Mouse (Mus musculus) heart, postnatal 0 days (tissue): ENCODE measurements around the gene Rab31. TPM values are rescaled to one million over a fixed set of nuclear protein-coding genes. Genes with fewer than 3 reads are reported as not detected.

Experiments used
- ATAC-seq: fragments of 200-750 bp; cut with Nextera tagmentation; 2 replicates; pipeline ENCODE4 v1.8.0; 2017; ENCODE audit warnings: low read depth, moderate number of reproducible peaks, moderate library complexity; ENCODE audit not compliant: insufficient read depth
- DNase-seq: peaks from one replicate; pipeline ENCODE4 v3.0.0-alpha.2; 2016; ENCODE audit warnings: low spot score
- H3K27ac ChIP-seq: fragments of 300-500 bp; sonication (generic); 2 replicates; pipeline ENCODE4 v1.5.1; 2014; ENCODE audit warnings: low read depth, mild to moderate bottlenecking
- H3K27me3 ChIP-seq: fragments of 300-500 bp; sonication (generic); 2 replicates; pipeline ENCODE4 v1.6.1; 2014; ENCODE audit warnings: low read length, mixed read lengths; ENCODE audit not compliant: control insufficient read depth, insufficient read depth
- H3K36me3 ChIP-seq: fragments of 300-500 bp; sonication (generic); replicated peaks from 2 replicates; pipeline ENCODE4 v1.6.1; 2014; ENCODE audit warnings: low read length, mixed read lengths; ENCODE audit not compliant: control insufficient read depth, insufficient read depth
- H3K4me1 ChIP-seq: fragments of 300-500 bp; sonication (generic); 2 replicates; pipeline ENCODE4 v1.6.1; 2014; ENCODE audit warnings: antibody characterized with exemption; ENCODE audit not compliant: control insufficient read depth, insufficient read depth
- H3K4me2 ChIP-seq: fragments of 300-500 bp; sonication (generic); 2 replicates; pipeline ENCODE4 v1.6.1; 2014; ENCODE audit warnings: low read depth, mild to moderate bottlenecking, low read length, moderate library complexity
- H3K4me3 ChIP-seq: fragments of 300-500 bp; sonication (generic); 2 replicates; pipeline ENCODE4 v1.5.1; 2014; ENCODE audit warnings: low read depth, low read length
- H3K9ac ChIP-seq: fragments of 300-500 bp; sonication (generic); replicated peaks from 2 replicates; pipeline ENCODE4 v1.6.1; 2014; ENCODE audit warnings: low read depth, low read length, mixed read lengths
- H3K9me3 ChIP-seq: fragments of 300-500 bp; sonication (generic); replicated peaks from 2 replicates; pipeline ENCODE4 v1.6.1; 2016; ENCODE audit warnings: low read length; ENCODE audit not compliant: control insufficient read depth
- CTCF ChIP-seq: IDR thresholded peaks from 2 replicates; pipeline ENCODE4 v1.5.1; 2016; ENCODE audit warnings: antibody characterized with exemption, control low read depth, low read depth
- EP300 ChIP-seq: IDR thresholded peaks from 2 replicates; pipeline ENCODE4 v1.6.1; 2016; ENCODE audit warnings: antibody characterized with exemption, low read depth
- WGBS: fragments of 180-500 bp; shearing (Covaris S2); extraction: QIAGEN DNeasy Blood & Tissue Kit; methylation state at CpG from one replicate; pipeline ENCODE4 v1.1.7; 2014; 5-methylcytosine and 5-hydroxymethylcytosine counted together
- polyA plus RNA-seq: library from polyadenylated mRNA; unstranded; fragments of >200 nt; fragmentation: Nextera tagmentation; extraction: Ambion mirVana; gene quantifications from 2 replicates; pipeline ENCODE4 v1.2.1, GENCODE M21; 2015
- total RNA-seq: library from RNA; depleted of rRNA; stranded (reverse); fragments of >200 nt; gene quantifications from 2 replicates; pipeline ENCODE4 v1.2.3, GENCODE M21; 2014; ENCODE audit warnings: low replicate concordance

Gene Rab31
- total and polyA plus RNA-seq, 2 experiments from 2014 or later: 22.5 to 44.1 TPM

DNA sequence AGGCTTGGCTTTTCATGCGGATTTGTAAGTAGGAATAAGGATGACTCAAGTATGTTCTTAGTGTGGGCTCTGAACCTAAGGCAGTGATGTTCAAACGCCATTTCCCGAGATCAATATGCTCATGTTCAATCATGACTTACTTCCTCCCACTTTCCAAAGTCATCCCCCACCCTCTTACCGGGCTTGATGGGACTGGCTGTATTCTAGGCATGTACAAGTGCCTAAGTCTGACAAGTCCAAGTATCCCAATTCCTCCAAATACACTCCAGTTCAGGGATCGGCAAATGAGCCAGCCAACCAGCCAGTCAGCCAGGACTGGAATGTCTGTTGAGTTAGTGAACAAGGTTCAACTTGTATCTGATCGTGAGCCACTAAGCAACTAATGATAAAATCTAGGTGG lies 146.3 kb downstream of the Rab31 start:
- no peak for ATAC-seq

GRCm38 (mm10) chr17:65625563-65625962 lies 147.0 kb downstream of the Rab31 start:
- Histone ChIP-seq H3K9ac (no peak overlapping the region), H3K4me1 (0 out of 2 replicates have a peak, but pooled peaks cover 7% of the 10 kb centered on the region), H3K27ac (no peak overlapping the region), H3K9me3 (no peaks in the 10 kb centered on the region), H3K4me3 (no peak overlapping the region), H3K27me3 (no peaks in the 10 kb centered on the region), H3K4me2 (no peak overlapping the region), H3K36me3 (no peaks in the 10 kb centered on the region)
- TF ChIP-seq EP300 (no peak), CTCF (no peak)
- WGBS: 78% methylated on average over 6 of the region's 6 CpGs
- DNase-seq: no peak
- no peak for ATAC-seq

More for the DNA sequence above, 146.3 kb downstream of the Rab31 start:
- Histone ChIP-seq H3K27me3 (no peaks in the 10 kb centered on the region), H3K9me3 (no peaks in the 10 kb centered on the region), H3K9ac (no peak overlapping the region), H3K4me2 (no peak overlapping the region), H3K4me1 (0 out of 2 replicates have a peak, but pooled peaks cover 7% of the 10 kb centered on the region), H3K36me3 (no peaks in the 10 kb centered on the region), H3K4me3 (no peak overlapping the region), H3K27ac (no peak overlapping the region)
- TF ChIP-seq EP300 (no peak), CTCF (no peak)
- WGBS: 82% methylated on average over 6 of the region's 6 CpGs
- DNase-seq: no peak

DNA sequence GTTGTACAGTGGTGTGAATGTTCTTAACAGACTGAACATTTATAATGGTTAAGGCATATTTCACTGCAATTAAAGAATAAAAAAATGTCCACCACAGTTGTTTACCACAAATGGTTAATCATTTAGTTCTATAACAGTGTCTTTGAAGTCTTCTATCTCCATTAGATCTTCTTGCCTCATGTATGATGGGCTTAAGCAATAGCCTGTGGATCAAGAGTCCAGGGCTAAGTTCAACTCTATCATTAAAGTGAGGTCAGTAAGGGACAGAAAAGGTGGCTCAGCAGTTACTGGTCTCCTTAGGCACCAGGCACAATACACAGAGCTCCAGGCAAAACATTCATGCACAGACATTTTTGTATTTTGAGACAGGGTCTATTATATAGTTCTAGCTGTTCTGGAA lies 149.4 kb downstream of the Rab31 start:
- H3K4me1 ChIP-seq: no peaks in the 10 kb centered on the region
- no peak overlapping the region for H3K27ac ChIP-seq
- H3K36me3 ChIP-seq: no peaks in the 10 kb centered on the region
- ATAC-seq (no peak), DNase-seq (no peak)
- no peaks in the 10 kb centered on the region for H3K9me3 ChIP-seq
- H3K9ac ChIP-seq: no peak overlapping the region
- H3K4me2 ChIP-seq: no peak overlapping the region
- TF ChIP-seq CTCF (no peak), EP300 (no peak)
- H3K27me3 ChIP-seq: no peaks in the 10 kb centered on the region
- H3K4me3 ChIP-seq: no peak overlapping the region

DNA sequence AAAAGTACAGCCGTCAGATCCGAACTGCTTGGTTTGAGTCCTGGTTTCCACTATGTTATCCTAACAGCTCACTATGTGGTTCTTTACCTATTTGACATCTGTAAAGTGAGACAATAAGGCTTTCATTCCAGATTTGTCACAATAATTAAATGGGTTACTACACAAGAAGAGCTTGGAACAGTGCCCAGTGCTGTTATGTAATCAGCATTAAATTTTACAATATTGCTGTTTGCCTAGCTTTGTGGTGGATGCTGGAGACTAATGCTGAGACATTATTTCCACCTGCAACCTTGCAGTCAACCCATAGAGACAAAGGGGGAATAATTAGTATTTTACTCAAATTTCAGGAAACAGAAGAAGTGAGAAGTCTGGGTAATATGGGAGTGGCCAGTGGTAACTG lies 154.1 kb downstream of the Rab31 start:
- WGBS: 99% methylated on average over 2 of the region's 2 CpGs
- Histone ChIP-seq H3K4me1 (no peaks in the 10 kb centered on the region; the same call in 1 of the 2 replicates), H3K27ac (no peak overlapping the region), H3K4me3 (no peak overlapping the region), H3K9me3 (no peaks in the 10 kb centered on the region), H3K4me2 (no peak overlapping the region), H3K36me3 (no peaks in the 10 kb centered on the region), H3K9ac (no peak overlapping the region), H3K27me3 (no peaks in the 10 kb centered on the region)
- DNase-seq: no peak
- ATAC-seq: no peak
- TF ChIP-seq EP300: no peak
- TF ChIP-seq CTCF: no peak

DNA sequence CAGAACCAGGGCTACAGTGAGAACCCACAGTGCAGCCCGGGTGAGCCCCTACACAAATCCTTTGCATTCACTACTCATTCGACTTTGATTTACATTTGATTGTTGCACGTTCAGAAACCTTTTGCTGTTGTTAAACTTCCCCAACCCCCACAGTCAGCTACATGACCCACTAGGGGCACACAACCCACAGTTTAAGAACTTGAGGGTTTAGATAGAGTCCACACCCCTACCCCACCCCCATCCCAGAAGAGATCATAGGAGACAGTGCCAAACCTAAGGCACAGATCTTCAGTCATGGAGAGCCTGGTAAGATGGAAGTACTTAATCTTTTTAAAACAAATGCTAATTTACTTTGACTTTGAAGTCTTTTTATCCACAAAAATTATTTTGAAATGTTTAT lies 156.9 kb downstream of the Rab31 start:
- WGBS: 44% methylated on average over 3 of the region's 3 CpGs
- H3K4me3 ChIP-seq: no peak overlapping the region
- no peaks in the 10 kb centered on the region for H3K27me3 ChIP-seq
- no peak overlapping the region for H3K4me2 ChIP-seq
- TF ChIP-seq EP300: no peak
- TF ChIP-seq CTCF: no peak
- H3K4me1 ChIP-seq: peaks cover 6% of the 10 kb centered on the region; the same call in 1 of the 2 replicates
- no peak for DNase-seq
- no peaks in the 10 kb centered on the region for H3K36me3 ChIP-seq
- no peak overlapping the region for H3K9ac ChIP-seq
- no peaks in the 10 kb centered on the region for H3K9me3 ChIP-seq
- H3K27ac ChIP-seq: no peak overlapping the region
- ATAC-seq: no peak

DNA sequence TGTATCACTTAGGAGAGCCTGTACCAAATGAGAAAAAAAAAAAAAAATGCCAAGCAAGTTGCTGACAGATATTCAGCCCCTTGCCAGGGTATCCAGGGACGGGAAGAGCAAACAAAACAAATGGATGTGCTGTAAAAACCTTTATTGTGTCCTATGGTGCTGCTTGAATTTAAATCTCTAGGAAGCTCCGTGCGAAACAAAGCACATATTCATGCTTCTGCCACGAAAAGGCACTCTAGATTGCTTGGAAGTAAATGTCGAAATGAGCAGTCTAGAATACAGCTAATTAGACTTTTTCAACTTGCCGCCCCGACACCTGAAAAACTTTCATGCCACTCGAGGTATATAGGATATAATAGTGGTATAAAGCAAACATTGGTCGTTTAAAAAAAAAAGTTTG lies 158.1 kb downstream of the Rab31 start:
- Histone ChIP-seq H3K27ac (peak overlapping the region; percentile 98), H3K4me3 (peak overlapping the region; percentile 91), H3K9ac (peak overlapping the region; percentile 99), H3K36me3 (no peaks in the 10 kb centered on the region), H3K4me1 (peaks cover 15% of the 10 kb centered on the region), H3K4me2 (peak overlapping the region; percentile 66), H3K9me3 (no peaks in the 10 kb centered on the region), H3K27me3 (no peaks in the 10 kb centered on the region)
- DNase-seq: no peak
- TF ChIP-seq CTCF (no peak), EP300 (no peak)
- ATAC-seq: no peak
- 1% methylated on average over 9 of the region's 9 CpGs for WGBS
